Comparison of ENCODE assay signal across 8 mouse cellular contexts in the genomic region with DNA sequence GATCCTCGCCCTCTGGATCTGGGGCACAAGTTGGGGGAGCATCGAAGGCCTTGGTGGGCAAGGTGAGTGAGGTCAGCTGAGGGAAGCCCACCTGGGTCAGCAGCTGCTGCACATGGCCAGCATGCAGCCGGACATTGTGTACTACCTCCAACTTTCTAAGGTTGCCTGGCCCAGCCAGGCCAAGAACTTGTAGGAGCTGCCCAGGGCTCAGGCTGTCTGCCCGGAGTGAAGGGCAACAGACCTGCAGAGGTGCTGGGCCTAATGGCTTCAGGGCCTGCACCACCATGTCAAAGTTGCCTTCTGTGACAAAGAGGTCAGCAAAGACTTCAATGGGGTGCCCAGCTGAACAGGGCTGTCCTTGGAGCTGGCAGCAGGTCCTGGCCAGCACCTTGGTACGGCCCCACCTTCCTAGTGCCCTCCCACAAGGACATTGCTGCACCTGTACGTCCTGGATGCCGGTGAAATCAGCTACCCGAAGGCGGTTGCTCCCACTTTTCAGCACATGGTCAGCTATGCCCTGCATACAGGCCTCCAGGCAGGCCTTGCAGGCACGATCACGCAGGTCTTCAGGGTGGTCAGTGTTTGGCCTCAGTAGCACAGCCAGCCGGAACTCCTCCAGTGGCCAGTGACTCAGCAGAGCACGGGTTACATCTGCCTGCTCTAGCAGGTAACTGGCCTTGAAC. TPM values are rescaled to one million over a fixed set of nuclear protein-coding genes. Genes with fewer than 3 reads are reported as not detected.
DNase-seq lines count a peak whose midpoint lies in the region; ATAC-seq lines count a peak whose summit lies in the region.

No protein-coding gene starts in this region.

- peaks cover 11% of the 10 kb centered on the region for H3K4me1 ChIP-seq in megakaryocyte, embryonic 14.5 days
- H3K4me1 ChIP-seq in neural tube, embryonic 14.5 days (ENCODE audit: control insufficient read depth, insufficient read depth, low read length), result no peaks in the 10 kb centered on the region

- DNase-seq in adrenal gland, postnatal 10 days, result peak; percentile 17
- no peak for DNase-seq in adrenal gland, adult 2 months
- peak; percentile 54 for DNase-seq in kidney, adult 11 months
- DNase-seq in layer of hippocampus, postnatal 25 days (ENCODE audit: extremely low spot score in 1 of 2, low spot score in 1 of 2), result no peak
- DNase-seq in cerebellum, adult 8-10 months, result no peak

- no peak overlapping the region for H3K4me2 ChIP-seq in neural tube, embryonic 14.5 days (ENCODE audit: low read depth, low read length)

- H3K9me3 ChIP-seq in megakaryocyte, embryonic 14.5 days, result peaks cover 11% of the 10 kb centered on the region
- H3K9me3 ChIP-seq in neural tube, embryonic 14.5 days (ENCODE audit: control insufficient read depth, low read length), result no peaks in the 10 kb centered on the region

- H3K27ac ChIP-seq in neural tube, embryonic 14.5 days (ENCODE audit: low read depth, low read length), result no peak overlapping the region

- H3K27me3 ChIP-seq in megakaryocyte, embryonic 14.5 days (replicated peaks), result no peaks in the 10 kb centered on the region
- no peaks in the 10 kb centered on the region for H3K27me3 ChIP-seq in neural tube, embryonic 14.5 days (ENCODE audit: control insufficient read depth, insufficient read depth, low read length)

- ATAC-seq in megakaryocyte, adult 5-6 weeks (ENCODE audit: poor library complexity, severe bottlenecking), result no peak
- ATAC-seq in neural tube, embryonic 14.5 days (ENCODE audit: low read depth), result peak; percentile 25; the same call in 1 of the 2 replicates

- peaks cover 51% of the 10 kb centered on the region for H3K36me3 ChIP-seq in megakaryocyte, embryonic 14.5 days (replicated peaks; ENCODE audit: low read length)
- peaks cover 16% of the 10 kb centered on the region for H3K36me3 ChIP-seq in neural tube, embryonic 14.5 days (ENCODE audit: control insufficient read depth, insufficient read depth, low read length)

- H3K9ac ChIP-seq in neural tube, embryonic 14.5 days (replicated peaks; ENCODE audit: low read depth, low read length), result no peak overlapping the region

- peak overlapping the region; percentile 50 for H3K4me3 ChIP-seq in megakaryocyte, embryonic 14.5 days (replicated peaks)
- no peak overlapping the region for H3K4me3 ChIP-seq in neural tube, embryonic 14.5 days (ENCODE audit: low read depth, low read length)

- WGBS in neural tube, embryonic 14.5 days, result 92% methylated on average over 13 of the region's 13 CpGs

RNA-seq across cellular contexts. Expression of gene Lrrc14b, which starts 0.5 kb away (rescaled TPM):
- total RNA-seq in adrenal gland, postnatal 10 days (2021), result 1 to 10 TPM; 1.3 to 6.5 TPM
- under 1 TPM; 0.17 to 0.79 TPM for total RNA-seq in adrenal gland, adult 2 months (2021)
- 0.44 and 0.49 TPM in 2 replicates for polyA plus RNA-seq in adrenal gland, adult 2 months (2012; rRNA removed)
- not detected in 2 replicates for polyA plus RNA-seq in megakaryocyte, embryonic 14.5 days (2012; ENCODE audit: insufficient read depth, low replicate concordance)
- not detected in 2 replicates for total RNA-seq in megakaryocyte, adult 5-6 weeks (2015)
- not detected in 2 replicates for total RNA-seq in megakaryocyte, adult 5-6 weeks (2017)
- polyA plus RNA-seq in neural tube, embryonic 14.5 days (2014; fragmentation: Nextera tagmentation; extraction: Ambion mirVana), result not detected in 2 replicates
- not detected for total RNA-seq in layer of hippocampus, postnatal 25 days (2021)

RNA-seq across cellular contexts. Expression of gene Ccdc127, which starts 13.2 kb away (rescaled TPM):
- 10 to 100 TPM; 46.7 to 48.4 TPM for total RNA-seq in adrenal gland, postnatal 10 days (2021)
- 10 to 100 TPM; 51.0 to 58.7 TPM for total RNA-seq in adrenal gland, adult 2 months (2021)
- polyA plus RNA-seq in adrenal gland, adult 2 months (2012; rRNA removed), result 1.1 and 1.3 TPM in 2 replicates
- 0.39 and 0.74 TPM in 2 replicates for polyA plus RNA-seq in megakaryocyte, embryonic 14.5 days (2012; ENCODE audit: insufficient read depth, low replicate concordance)
- 18.8 and 26.5 TPM in 2 replicates for total RNA-seq in megakaryocyte, adult 5-6 weeks (2015)
- 30.9 and 54.1 TPM in 2 replicates for total RNA-seq in megakaryocyte, adult 5-6 weeks (2017)
- polyA plus RNA-seq in neural tube, embryonic 14.5 days (2014; fragmentation: Nextera tagmentation; extraction: Ambion mirVana), result 47.4 and 52.5 TPM in 2 replicates
- total RNA-seq in layer of hippocampus, postnatal 25 days (2021), result 10 to 100 TPM; 76.8 to 81.9 TPM

RNA-seq across cellular contexts. Expression of gene Sdha, which starts 13.2 kb away (rescaled TPM):
- 1,000 to 10,000 TPM in 1 of 2 experiments, 100 to 1,000 TPM in 1; 887 to 1,000 TPM for total RNA-seq in adrenal gland, postnatal 10 days (2021)
- 100 to 1,000 TPM; 601 to 696 TPM for total RNA-seq in adrenal gland, adult 2 months (2021)
- 99.4 and 128 TPM in 2 replicates for polyA plus RNA-seq in adrenal gland, adult 2 months (2012; rRNA removed)
- 1.7 and 11.3 TPM in 2 replicates for polyA plus RNA-seq in megakaryocyte, embryonic 14.5 days (2012; ENCODE audit: insufficient read depth, low replicate concordance)
- 141 and 145 TPM in 2 replicates for total RNA-seq in megakaryocyte, adult 5-6 weeks (2015)
- total RNA-seq in megakaryocyte, adult 5-6 weeks (2017), result 165 and 179 TPM in 2 replicates
- 199 and 210 TPM in 2 replicates for polyA plus RNA-seq in neural tube, embryonic 14.5 days (2014; fragmentation: Nextera tagmentation; extraction: Ambion mirVana)
- total RNA-seq in layer of hippocampus, postnatal 25 days (2021), result 100 to 1,000 TPM; 313 to 339 TPM

RNA-seq across cellular contexts. Expression of gene Zfp72, which starts 27.3 kb away (rescaled TPM):
- total RNA-seq in adrenal gland, postnatal 10 days (2021), result 1 to 10 TPM; 3.1 to 3.2 TPM
- total RNA-seq in adrenal gland, adult 2 months (2021), result 1 to 10 TPM; 2.9 to 4.0 TPM
- polyA plus RNA-seq in adrenal gland, adult 2 months (2012; rRNA removed), result 0.08 and 0.10 TPM in 2 replicates
- polyA plus RNA-seq in megakaryocyte, embryonic 14.5 days (2012; ENCODE audit: insufficient read depth, low replicate concordance), result not detected in 2 replicates
- 1.5 and 2.6 TPM in 2 replicates for total RNA-seq in megakaryocyte, adult 5-6 weeks (2015)
- total RNA-seq in megakaryocyte, adult 5-6 weeks (2017), result 0.53 and 1.7 TPM in 2 replicates
- 7.0 and 9.4 TPM in 2 replicates for polyA plus RNA-seq in neural tube, embryonic 14.5 days (2014; fragmentation: Nextera tagmentation; extraction: Ambion mirVana)
- 1 to 10 TPM; 3.7 to 3.9 TPM for total RNA-seq in layer of hippocampus, postnatal 25 days (2021)

RNA-seq across cellular contexts. Expression of gene Ftl1-ps1, which starts 36.2 kb away (rescaled TPM):
- total RNA-seq in adrenal gland, postnatal 10 days (2021), result 100 to 1,000 TPM; 516 to 626 TPM
- total RNA-seq in adrenal gland, adult 2 months (2021), result 1,000 to 10,000 TPM; 1,170 to 1,172 TPM
- polyA plus RNA-seq in adrenal gland, adult 2 months (2012; rRNA removed), result 36.1 and 40.5 TPM in 2 replicates
- 42.6 and 52.8 TPM in 2 replicates for polyA plus RNA-seq in megakaryocyte, embryonic 14.5 days (2012; ENCODE audit: insufficient read depth, low replicate concordance)
- 154 and 174 TPM in 2 replicates for total RNA-seq in megakaryocyte, adult 5-6 weeks (2015)
- total RNA-seq in megakaryocyte, adult 5-6 weeks (2017), result 32.7 and 33.9 TPM in 2 replicates
- 72.0 and 81.0 TPM in 2 replicates for polyA plus RNA-seq in neural tube, embryonic 14.5 days (2014; fragmentation: Nextera tagmentation; extraction: Ambion mirVana)
- total RNA-seq in layer of hippocampus, postnatal 25 days (2021), result 100 to 1,000 TPM; 180 to 190 TPM

Comparison
In these comparisons a context has a peak if more than half of its experiments do, and no peak if none do; other contexts are left out.
1. DNase-seq: peak in adrenal gland, postnatal 10 days (single experiment) and kidney, adult 11 months (single experiment); none in adrenal gland, adult 2 months (single experiment), layer of hippocampus, postnatal 25 days (0 of 2) and cerebellum, adult 8-10 months (single experiment).